Mouse (Mus musculus) cortical plate, adult 2 months (tissue): Measurements from ENCODE around the gene Cbfa2t3.

Experiments
- CTCF ChIP-seq: fragments of 200-500 bp; IDR thresholded peaks from 2 replicates; pipeline ENCODE4 v1.5.1; 2011; ENCODE audit warnings: mild to moderate bottlenecking, control low read depth, low read length; ENCODE audit not compliant: insufficient read depth; ENCODE audit errors: extremely low read depth
- POLR2A ChIP-seq: fragments of 200-500 bp; IDR thresholded peaks from 2 replicates; pipeline ENCODE4 v1.6.1; 2011; ENCODE audit warnings: mild to moderate bottlenecking, low read length, control low read depth; ENCODE audit not compliant: insufficient read depth; ENCODE audit errors: extremely low read depth

GRCm38 (mm10) chr8:122735110-122735509 is 36.2 kb upstream of the Cbfa2t3 start:
- no peak for TF ChIP-seq CTCF
- TF ChIP-seq POLR2A, result no peak
